Mouse (Mus musculus) kidney, adult 11 months (tissue): Measurements from ENCODE around the gene Olfr715b.
"Not testable (repeated sequence)": the region's sequence is repeated elsewhere in the genome, so short reads cannot be mapped to it uniquely, and the experiment has no call there.

ENCODE experiments used
- DNase-seq: peaks from one replicate; pipeline ENCODE4 v3.0.0; 2022

The Olfr715b gene

DNA sequence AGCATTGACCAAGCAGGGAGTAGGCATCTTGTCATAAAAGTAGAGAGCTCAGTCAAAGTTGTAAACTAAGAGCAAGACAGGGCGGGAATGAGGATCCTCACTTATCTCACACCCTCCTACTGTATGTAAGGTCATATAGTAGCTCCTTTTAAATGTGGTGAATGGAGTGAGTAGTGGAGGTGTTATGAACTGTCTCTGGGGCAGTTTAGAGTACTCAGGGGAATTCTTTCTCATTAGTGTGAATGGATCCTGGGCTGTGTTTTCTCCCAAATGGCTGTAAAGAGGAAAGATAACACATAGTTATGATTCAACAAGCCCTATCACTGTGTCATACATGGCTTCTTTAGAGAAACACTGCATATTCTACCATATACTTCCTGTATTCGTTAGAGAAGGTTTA, at the start of gene Olfr715b:
Olfr715b (minus strand) TSS at position 101 of the 400 bp plus-strand sequence.
- not testable (repeated sequence) for DNase-seq

DNA sequence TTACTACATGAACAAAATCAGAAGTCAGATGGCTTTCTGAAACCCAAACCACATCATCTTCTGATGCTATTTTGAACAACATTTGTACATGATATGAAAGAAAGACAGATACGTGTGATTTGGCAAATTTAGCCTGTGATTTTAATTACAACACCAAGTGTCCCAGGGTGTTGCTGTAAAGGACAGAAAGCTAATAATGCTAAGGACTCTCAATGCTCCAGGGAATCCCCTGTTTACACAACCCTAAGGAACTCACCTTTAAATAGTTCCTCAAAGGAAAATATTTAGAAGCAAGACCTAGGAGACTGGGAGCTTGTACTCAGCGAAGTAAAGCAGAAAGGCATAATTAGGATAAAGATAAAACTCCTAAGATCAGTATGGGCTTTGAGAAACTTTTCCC, 27.9 kb upstream of the Olfr715b start, which contains the start of gene Olfr716:
Olfr716 (plus strand) TSS at position 301 of the 400 bp plus-strand sequence.
- not testable (repeated sequence) for DNase-seq

DNA sequence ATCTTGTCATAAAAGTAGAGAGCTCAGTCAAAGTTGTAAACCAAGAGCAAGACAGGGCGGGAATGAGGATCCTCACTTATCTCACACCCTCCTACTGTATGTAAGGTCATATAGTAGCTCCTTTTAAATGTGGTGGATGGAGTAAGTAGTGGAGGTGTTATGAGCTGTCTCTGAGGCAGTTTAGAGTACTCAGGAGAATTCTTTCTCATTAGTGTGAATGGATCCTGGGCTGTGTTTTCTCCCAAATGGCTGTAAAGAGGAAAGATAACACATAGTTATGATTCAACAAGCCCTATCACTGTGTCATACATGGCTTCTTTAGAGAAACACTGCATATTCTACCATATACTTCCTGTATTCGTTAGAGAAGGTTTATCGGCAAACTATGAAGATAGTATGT, 20.8 kb upstream of the Olfr715b start, which contains the start of gene Olfr715:
Olfr715 (minus strand) TSS at position 101 of the 400 bp plus-strand sequence.
- DNase-seq = not testable (repeated sequence)

DNA sequence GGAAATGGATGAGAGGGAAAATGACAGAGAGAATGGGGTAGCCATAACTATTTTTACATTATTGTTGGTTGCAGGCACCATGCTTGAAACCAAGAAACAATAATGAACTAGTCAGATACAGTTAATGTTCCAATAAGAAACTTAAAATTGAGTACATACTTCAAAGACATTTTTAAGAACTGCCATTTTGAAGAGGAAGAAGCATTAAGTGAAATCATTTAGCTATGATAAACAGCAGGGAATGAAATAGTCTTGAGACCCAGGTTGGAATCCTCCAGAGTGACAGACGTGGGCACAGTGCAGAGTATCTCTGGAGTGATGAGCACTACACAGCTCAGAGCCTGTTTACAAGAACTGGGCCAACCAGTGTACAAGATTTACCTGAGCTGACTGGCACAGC, 17.2 kb downstream of the Olfr715b start, which contains the start of gene Olfr17:
Olfr17 (plus strand) TSS at position 301 of the 400 bp plus-strand sequence.
- DNase-seq = no peak

DNA sequence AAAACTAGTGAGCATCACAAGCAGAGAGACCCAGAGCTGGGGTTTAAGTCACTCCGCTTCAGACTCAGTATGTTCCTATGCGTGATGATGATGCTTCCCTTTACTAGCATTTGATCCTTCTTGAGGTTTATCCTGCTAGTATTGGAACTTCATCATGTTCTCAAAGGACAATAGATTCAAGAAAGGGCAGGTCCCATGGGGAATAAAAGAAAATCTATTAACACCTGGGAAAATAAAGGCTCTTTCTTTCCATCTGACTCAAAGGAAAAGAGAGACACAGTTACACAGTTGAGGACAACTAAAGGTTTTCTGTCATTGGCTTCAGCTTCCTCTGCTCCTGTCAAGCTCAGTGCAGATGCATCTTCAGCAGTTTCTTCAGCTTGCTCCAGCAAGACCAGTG, 39.5 kb downstream of the Olfr715b start, which contains the start of gene Olfr714:
Olfr714 (plus strand) TSS at position 301 of the 400 bp plus-strand sequence.
- DNase-seq = no peak
